Mouse (Mus musculus): ENCODE results near the gene Bhlha15.

The Bhlha15 gene

GRCm38 (mm10) chr5:144189950-144190583 is at the start of gene Bhlha15:
Bhlha15 (plus strand) TSS chr5:144190286.
- DNase-seq (ENCODE audit: low spot score) = peak; percentile 41

- no peak for DNase-seq (ENCODE audit: low spot score)
These were observed 46.6 kb upstream of the Bhlha15 start for GRCm38 (mm10) chr5:144143531-144143930.

- no peak for DNase-seq (ENCODE audit: low spot score)
These were observed 43.2 kb upstream of the Bhlha15 start for GRCm38 (mm10) chr5:144146898-144147297.

GRCm38 (mm10) chr5:144149530-144149929 is 40.6 kb upstream of the Bhlha15 start:
- DNase-seq (ENCODE audit: low spot score) = no peak

- no peak for DNase-seq (ENCODE audit: low spot score)
These were observed 38.8 kb upstream of the Bhlha15 start for GRCm38 (mm10) chr5:144151270-144151669.

GRCm38 (mm10) chr5:144154528-144154927 is 35.6 kb upstream of the Bhlha15 start:
- DNase-seq (ENCODE audit: low spot score) = peak; percentile 66

- DNase-seq (ENCODE audit: low spot score) = no peak
These were observed 31.5 kb upstream of the Bhlha15 start for GRCm38 (mm10) chr5:144158604-144159003.

GRCm38 (mm10) chr5:144159137-144159536 is 30.9 kb upstream of the Bhlha15 start:
- DNase-seq (ENCODE audit: low spot score) = no peak

GRCm38 (mm10) chr5:144162080-144162812 is 27.8 kb upstream of the Bhlha15 start:
- no peak for DNase-seq (ENCODE audit: low spot score)

- DNase-seq (ENCODE audit: low spot score) = no peak
These were observed 27.1 kb upstream of the Bhlha15 start for GRCm38 (mm10) chr5:144162813-144163517.

GRCm38 (mm10) chr5:144165756-144166155 is 24.3 kb upstream of the Bhlha15 start:
- DNase-seq (ENCODE audit: low spot score) = no peak

GRCm38 (mm10) chr5:144169275-144169975 is 20.7 kb upstream of the Bhlha15 start:
- no peak for DNase-seq (ENCODE audit: low spot score)

GRCm38 (mm10) chr5:144173648-144174047 is 16.4 kb upstream of the Bhlha15 start:
- no peak for DNase-seq (ENCODE audit: low spot score)

- DNase-seq (ENCODE audit: low spot score) = no peak
These were observed 11.9 kb upstream of the Bhlha15 start for GRCm38 (mm10) chr5:144178216-144178615.

GRCm38 (mm10) chr5:144181249-144181648 is 8.8 kb upstream of the Bhlha15 start:
- DNase-seq (ENCODE audit: low spot score) = no peak

GRCm38 (mm10) chr5:144182542-144183247 is 7.4 kb upstream of the Bhlha15 start:
- no peak for DNase-seq (ENCODE audit: low spot score)

- no peak for DNase-seq (ENCODE audit: low spot score)
These were observed 6.9 kb upstream of the Bhlha15 start for GRCm38 (mm10) chr5:144183248-144183559.

- DNase-seq (ENCODE audit: low spot score) = no peak
These were observed 6.3 kb upstream of the Bhlha15 start for GRCm38 (mm10) chr5:144183647-144184335.

- DNase-seq (ENCODE audit: low spot score) = no peak
These were observed 5.6 kb upstream of the Bhlha15 start for GRCm38 (mm10) chr5:144184350-144185045.

- no peak for DNase-seq (ENCODE audit: low spot score)
These were observed 1.7 kb upstream of the Bhlha15 start for GRCm38 (mm10) chr5:144188422-144188821.

- DNase-seq (ENCODE audit: low spot score) = no peak
These were observed 759 bp upstream of the Bhlha15 start for GRCm38 (mm10) chr5:144189327-144189726.
